Mouse (Mus musculus) erythroblast, embryonic 14.5 days (primary cell): Measurements from ENCODE around the gene Tcf7l1. TPM values are rescaled to one million over a fixed set of nuclear protein-coding genes. Genes with fewer than 3 reads are reported as not detected.

Experiments used
- H3K27me3 ChIP-seq: 2 replicates; pipeline ENCODE4 v1.6.1; 2012; ENCODE audit warnings: inconsistent platforms; ENCODE audit not compliant: control insufficient read depth
- H3K36me3 ChIP-seq: 2 replicates; pipeline ENCODE4 v1.6.1; 2012; ENCODE audit warnings: mild to moderate bottlenecking, inconsistent platforms; ENCODE audit not compliant: control insufficient read depth
- H3K4me1 ChIP-seq: 2 replicates; pipeline ENCODE4 v1.6.1; 2012; ENCODE audit warnings: inconsistent platforms; ENCODE audit not compliant: control insufficient read depth
- H3K4me3 ChIP-seq: replicated peaks from 2 replicates; pipeline ENCODE3; 2012; ENCODE audit warnings: moderate library complexity, mild to moderate bottlenecking, inconsistent platforms
- H3K9me3 ChIP-seq: 2 replicates; pipeline ENCODE4 v1.6.1; 2012; ENCODE audit warnings: low read length, inconsistent platforms, mixed read lengths; ENCODE audit not compliant: control insufficient read depth
- GATA1 ChIP-seq: IDR thresholded peaks from 2 replicates; pipeline ENCODE4 v1.6.1; 2012; ENCODE audit warnings: low read length, inconsistent platforms, mixed read lengths
- TAL1 ChIP-seq: IDR thresholded peaks from 3 replicates; pipeline ENCODE4 v1.6.1; 2012; ENCODE audit warnings: low read length, inconsistent platforms, mixed read lengths
- polyA plus RNA-seq: library from polyadenylated mRNA; stranded (reverse); fragments of >175 nt; gene quantifications from 2 replicates; pipeline ENCODE4 v1.2.3, GENCODE M21; 2012

Tcf7l1 gene
- polyA plus RNA-seq, 1 experiment, result 0.10 TPM

DNA sequence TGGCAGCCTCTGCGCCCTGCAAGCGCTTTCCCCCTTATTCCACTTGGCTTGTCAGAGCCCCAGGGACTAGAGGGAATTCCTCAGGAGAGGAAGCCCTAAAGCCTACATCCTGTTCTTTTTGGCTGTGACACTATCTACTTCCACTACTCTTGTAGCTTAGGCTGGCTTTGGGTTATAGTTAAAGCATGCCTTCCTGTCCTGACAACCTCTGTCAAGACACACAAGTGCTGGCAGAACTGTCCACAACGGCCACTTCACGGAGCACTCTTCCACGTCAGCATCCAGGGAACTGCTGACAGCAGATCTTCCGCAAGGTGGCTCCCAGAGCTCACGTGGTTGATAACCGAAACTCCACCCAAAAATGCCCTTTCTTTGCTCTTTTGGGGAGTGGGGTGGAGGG is 117.9 kb downstream of the Tcf7l1 start:
- no peaks in the 10 kb centered on the region for H3K9me3 ChIP-seq
- no peaks in the 10 kb centered on the region for H3K36me3 ChIP-seq
- TF ChIP-seq TAL1, result no peak
- no peak for TF ChIP-seq GATA1
- H3K27me3 ChIP-seq, result no peaks in the 10 kb centered on the region
- H3K4me1 ChIP-seq, result no peaks in the 10 kb centered on the region
- no peak overlapping the region for H3K4me3 ChIP-seq

DNA sequence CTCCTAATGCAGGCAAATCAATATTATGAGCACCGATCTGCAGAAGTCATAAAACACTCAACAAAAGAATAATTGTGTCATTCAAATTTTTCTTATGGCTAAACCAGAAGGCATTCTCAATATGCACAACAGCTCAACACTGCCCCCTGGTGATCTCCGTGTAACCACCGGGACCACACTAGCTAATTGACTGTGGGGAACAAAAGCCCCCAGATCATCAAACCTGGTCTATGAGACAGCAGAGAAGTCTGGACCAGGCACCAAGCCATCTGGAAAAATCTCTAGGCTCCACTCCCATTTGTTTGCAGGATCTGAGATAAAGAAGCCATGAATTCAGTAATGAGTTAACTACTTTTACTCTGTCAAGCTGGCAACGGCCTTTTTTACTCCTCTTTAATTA is 122.0 kb downstream of the Tcf7l1 start:
- no peak overlapping the region for H3K4me3 ChIP-seq
- H3K27me3 ChIP-seq, result no peaks in the 10 kb centered on the region; the same call in 1 of the 2 replicates
- H3K9me3 ChIP-seq, result no peaks in the 10 kb centered on the region
- TF ChIP-seq GATA1, result no peak
- no peaks in the 10 kb centered on the region for H3K36me3 ChIP-seq
- no peaks in the 10 kb centered on the region for H3K4me1 ChIP-seq

DNA sequence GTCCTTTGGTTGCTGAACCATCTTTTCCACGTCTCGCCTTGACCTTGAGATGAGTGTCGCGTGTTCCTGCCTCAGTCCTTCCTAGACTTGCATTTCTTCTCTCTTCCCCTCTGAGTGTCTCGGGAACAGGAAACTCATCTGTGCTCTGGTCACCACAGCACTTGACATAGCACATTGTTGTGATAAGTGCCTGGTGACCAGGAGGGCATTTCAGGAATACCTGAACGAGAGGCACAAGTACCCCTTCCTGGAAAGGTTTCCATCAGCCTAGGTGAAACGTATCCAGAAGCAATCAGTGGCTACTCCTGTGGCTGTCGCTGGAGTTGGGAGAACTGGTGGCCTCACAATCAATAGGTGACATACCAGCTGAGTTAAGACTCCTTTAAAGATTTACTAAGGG is 124.8 kb downstream of the Tcf7l1 start:
- Histone ChIP-seq H3K9me3 (no peaks in the 10 kb centered on the region), H3K36me3 (no peaks in the 10 kb centered on the region), H3K4me1 (no peaks in the 10 kb centered on the region), H3K4me3 (no peak overlapping the region), H3K27me3 (no peaks in the 10 kb centered on the region; the same call in 1 of the 2 replicates)
- TF ChIP-seq GATA1 (no peak), TAL1 (no peak)

DNA sequence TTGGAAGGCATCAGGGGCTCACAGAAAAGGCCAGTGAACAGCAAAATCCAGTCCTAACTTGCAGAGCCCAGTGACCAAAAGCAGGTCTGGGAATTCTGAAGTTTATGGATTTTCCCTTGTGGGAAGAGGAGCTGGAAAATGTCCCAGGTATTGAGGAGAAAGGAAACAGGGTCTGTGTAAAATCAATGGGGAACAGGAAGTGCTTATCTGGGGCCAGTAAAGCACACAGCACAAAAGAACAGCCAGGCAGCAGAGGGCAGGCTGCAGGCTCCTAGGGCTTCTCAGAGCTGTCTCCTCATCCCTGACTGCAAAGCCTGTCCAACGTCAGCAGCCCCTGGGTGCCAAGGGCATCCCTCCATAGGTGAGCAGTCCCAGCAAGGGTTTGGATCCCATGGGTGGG is 126.1 kb downstream of the Tcf7l1 start:
- TF ChIP-seq TAL1, result no peak
- TF ChIP-seq GATA1, result no peak
- Histone ChIP-seq H3K9me3 (no peaks in the 10 kb centered on the region), H3K4me3 (no peak overlapping the region), H3K36me3 (no peaks in the 10 kb centered on the region), H3K4me1 (no peaks in the 10 kb centered on the region), H3K27me3 (no peaks in the 10 kb centered on the region; the same call in 1 of the 2 replicates)

DNA sequence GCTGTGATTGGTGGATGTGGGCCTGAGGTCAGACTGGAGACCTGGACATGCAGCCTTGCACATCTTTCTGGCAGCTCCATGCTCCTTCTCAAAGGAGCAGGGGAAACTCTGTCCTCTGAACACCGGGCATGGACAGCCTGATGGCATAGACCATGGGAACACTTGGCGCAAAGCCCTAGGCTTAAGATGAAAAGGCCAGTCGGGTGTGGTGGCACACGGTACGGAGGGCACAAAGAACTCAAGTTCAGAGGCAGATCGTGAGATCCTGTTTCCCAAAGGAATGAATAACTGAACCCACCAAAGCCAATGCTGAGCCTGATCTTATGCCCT is 128.7 kb downstream of the Tcf7l1 start:
- no peaks in the 10 kb centered on the region for H3K9me3 ChIP-seq
- no peak for TF ChIP-seq TAL1
- no peak for TF ChIP-seq GATA1
- H3K4me3 ChIP-seq, result no peak overlapping the region
- H3K27me3 ChIP-seq, result no peaks in the 10 kb centered on the region; the same call in 1 of the 2 replicates
- no peaks in the 10 kb centered on the region for H3K4me1 ChIP-seq
- H3K36me3 ChIP-seq, result no peaks in the 10 kb centered on the region

DNA sequence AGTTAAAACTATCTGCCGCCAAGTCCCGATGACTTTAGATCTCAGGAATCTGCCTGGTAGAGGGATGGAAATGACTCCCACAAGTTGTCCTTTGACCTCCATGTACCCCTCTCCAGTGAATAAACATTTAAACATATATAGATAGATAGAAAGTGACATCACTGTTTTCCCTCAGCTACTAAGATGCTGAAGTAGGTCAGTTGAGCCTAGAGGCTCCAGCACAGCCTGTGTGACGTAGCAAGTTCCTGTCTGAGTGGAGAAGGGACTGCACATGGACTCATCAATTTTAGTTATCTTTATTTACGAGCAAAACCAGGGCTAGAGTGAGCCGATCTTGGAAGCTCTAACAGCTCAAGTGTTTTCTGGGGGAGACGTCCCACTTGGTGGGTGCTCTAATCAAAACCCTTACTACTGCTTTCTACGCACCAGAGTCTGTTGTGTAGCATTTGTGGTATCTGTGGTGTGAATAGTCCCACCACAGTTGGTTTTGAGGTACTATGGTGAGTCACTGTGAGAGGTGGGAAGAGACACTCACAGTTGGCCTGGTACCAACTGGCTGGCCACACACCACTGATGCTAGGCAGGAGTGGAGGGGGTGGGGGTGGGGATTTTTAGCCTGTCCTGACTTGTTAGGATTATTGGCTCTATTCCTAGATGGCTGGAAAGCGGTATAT is 129.2 kb downstream of the Tcf7l1 start:
- Histone ChIP-seq H3K27me3 (no peaks in the 10 kb centered on the region; the same call in 1 of the 2 replicates), H3K9me3 (no peaks in the 10 kb centered on the region)

DNA sequence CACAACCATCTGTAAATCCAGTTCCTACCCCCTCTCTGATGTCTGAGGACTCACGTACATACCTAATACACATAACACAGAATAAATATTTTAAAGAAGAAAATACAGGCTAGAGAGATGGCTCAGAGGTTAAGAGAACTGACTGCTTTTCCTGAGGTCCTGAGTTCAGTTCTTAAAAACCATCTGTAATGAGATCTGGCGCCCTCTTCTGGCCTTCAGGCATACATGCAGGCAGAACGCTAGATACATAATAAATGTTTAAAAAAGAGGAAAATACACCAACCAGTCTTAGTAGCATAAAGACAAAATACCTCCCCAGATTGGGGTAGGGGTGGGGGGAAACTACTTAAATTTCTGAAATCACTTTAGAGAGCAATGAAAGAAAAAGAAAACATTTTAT is 131.0 kb downstream of the Tcf7l1 start:
- Histone ChIP-seq H3K4me1 (no peaks in the 10 kb centered on the region), H3K27me3 (no peaks in the 10 kb centered on the region), H3K9me3 (no peaks in the 10 kb centered on the region), H3K4me3 (no peak overlapping the region), H3K36me3 (no peaks in the 10 kb centered on the region)
- TF ChIP-seq GATA1 (no peak), TAL1 (no peak)

More for the DNA sequence above, 129.2 kb downstream of the Tcf7l1 start:
- Histone ChIP-seq H3K4me1 (no peaks in the 10 kb centered on the region), H3K4me3 (no peak overlapping the region), H3K36me3 (no peaks in the 10 kb centered on the region)
- no peak for TF ChIP-seq GATA1

DNA sequence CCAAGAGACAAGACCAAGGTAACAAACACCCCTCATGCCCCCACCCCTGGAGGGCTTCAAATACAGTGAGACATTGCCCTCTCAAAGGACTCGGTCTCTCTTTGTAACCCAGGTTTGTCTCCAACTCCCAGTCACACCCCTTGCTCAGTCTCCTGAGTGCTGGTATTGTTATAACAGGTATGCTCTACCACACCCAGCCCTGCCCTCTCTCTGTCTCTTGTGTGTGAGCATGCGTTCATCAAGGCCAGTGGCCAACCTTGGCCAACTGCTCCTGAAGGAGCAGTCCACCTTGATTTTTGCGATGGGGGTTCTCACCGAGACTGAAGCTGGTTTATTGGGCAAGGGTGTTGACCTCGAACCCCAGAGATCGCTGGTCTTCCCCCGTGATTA is 133.0 kb downstream of the Tcf7l1 start:
- Histone ChIP-seq H3K4me3 (no peak overlapping the region), H3K4me1 (no peaks in the 10 kb centered on the region), H3K9me3 (no peaks in the 10 kb centered on the region), H3K36me3 (no peaks in the 10 kb centered on the region), H3K27me3 (no peaks in the 10 kb centered on the region)
- TF ChIP-seq TAL1 (no peak), GATA1 (no peak)

DNA sequence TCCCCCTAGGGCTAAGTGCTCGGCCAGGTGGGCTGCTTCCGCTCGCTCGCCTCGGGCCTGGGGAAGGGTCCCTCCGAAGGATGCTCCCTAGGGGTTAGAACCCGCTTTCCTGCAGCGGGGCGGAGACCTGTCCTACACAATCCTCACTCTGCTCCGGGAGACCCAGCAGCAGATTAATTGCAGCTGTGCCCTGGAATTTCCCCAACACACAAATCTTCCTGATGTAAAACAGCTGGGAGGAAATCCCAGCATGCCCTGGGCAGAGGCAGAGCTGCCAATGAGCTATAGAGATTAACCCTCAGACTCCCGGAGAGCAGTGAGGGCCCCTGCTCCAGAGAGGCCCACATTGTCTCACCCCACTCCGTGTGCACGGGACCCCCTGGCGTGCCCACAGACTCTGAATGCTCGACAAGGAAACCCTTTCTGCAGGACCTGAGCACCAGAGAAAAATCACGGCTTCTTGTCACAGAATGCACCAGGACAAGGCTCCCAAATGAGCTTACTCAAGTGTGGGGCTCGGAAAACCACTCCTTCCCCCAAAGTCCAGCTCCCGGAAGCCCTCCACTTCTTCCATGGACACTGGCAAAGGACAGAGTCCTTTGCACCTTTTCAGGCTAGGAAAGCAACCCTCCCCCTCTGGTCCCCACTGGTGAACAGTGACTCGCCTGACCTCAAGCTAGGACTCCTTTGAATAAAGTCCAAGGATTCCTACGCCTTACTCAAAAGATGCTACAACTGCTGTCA is 133.6 kb downstream of the Tcf7l1 start:
- H3K4me3 ChIP-seq, result no peak overlapping the region
- TF ChIP-seq TAL1 (no peak), GATA1 (no peak)
- H3K36me3 ChIP-seq, result no peaks in the 10 kb centered on the region
- H3K27me3 ChIP-seq, result no peaks in the 10 kb centered on the region
- H3K9me3 ChIP-seq, result no peaks in the 10 kb centered on the region
- no peaks in the 10 kb centered on the region for H3K4me1 ChIP-seq

DNA sequence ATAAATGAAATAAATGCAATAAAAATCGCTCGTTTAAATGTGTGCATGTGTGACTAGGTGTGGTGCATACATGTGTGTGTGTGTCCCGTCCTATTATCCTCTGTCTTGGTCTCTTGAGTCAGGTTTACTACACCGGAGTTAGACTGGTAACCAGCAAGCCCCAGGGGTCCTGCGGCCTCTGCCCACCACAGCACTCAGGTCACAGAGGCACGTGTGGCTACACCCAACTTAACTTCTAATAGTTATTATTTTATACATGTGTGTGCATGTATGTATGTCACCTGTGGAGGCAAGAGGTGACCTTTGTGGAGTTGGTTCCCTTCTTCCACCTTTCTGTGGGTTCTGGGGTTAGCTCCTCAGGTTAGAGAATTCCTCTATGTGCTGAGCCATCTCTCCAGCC is 134.7 kb downstream of the Tcf7l1 start:
- Histone ChIP-seq H3K9me3 (no peaks in the 10 kb centered on the region), H3K27me3 (no peaks in the 10 kb centered on the region), H3K4me1 (no peaks in the 10 kb centered on the region), H3K36me3 (no peaks in the 10 kb centered on the region), H3K4me3 (no peak overlapping the region)
- TF ChIP-seq TAL1, result no peak
- TF ChIP-seq GATA1, result no peak
